Mouse (Mus musculus): ENCODE results near the gene Borcs7. TPM values are rescaled to one million over a fixed set of nuclear protein-coding genes. Genes with fewer than 3 reads are reported as not detected.
A peak's percentile ranks its signal among the peaks of the same experiment; 100 is the strongest.

Gene Borcs7
- polyA plus RNA-seq, 1 experiment from 2014 or later: 6.6 TPM

DNA sequence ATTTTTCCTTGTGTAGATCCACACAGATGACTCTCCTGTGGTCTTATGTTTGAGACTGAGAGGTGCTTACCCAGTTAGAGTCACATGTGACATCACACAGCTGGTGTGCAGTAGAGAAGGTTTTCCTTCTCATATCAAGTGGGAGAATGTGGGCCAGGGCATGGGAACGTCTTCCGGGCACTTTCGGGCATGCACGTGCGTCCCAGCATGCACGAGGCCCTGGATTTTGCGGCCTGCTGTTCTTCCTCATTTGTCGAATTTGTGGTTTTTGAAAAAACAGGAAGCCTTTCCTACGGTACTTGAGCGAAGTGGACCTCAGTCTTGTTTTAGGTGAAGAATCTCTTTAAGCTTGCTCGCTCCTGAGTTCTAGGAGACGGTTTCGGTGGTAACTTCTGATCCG, 41.1 kb upstream of the Borcs7 start:
- Histone ChIP-seq H3K27ac (no peak overlapping the region), H3K9ac (no peak overlapping the region), H3K4me2 (no peak overlapping the region), H3K36me3 (peaks cover 53% of the 10 kb centered on the region), H3K27me3 (no peaks in the 10 kb centered on the region), H3K4me1 (replicated peaks) (peaks cover 41% of the 10 kb centered on the region), H3K4me3 (replicated peaks) (no peak overlapping the region), H3K9me3 (replicated peaks) (no peaks in the 10 kb centered on the region)
- 62% methylated on average over 14 of the region's 14 CpGs for WGBS (ENCODE audit: insufficient replicate concordance)
- ATAC-seq (ENCODE audit: low read depth) (no peak), DNase-seq (no peak)

DNA sequence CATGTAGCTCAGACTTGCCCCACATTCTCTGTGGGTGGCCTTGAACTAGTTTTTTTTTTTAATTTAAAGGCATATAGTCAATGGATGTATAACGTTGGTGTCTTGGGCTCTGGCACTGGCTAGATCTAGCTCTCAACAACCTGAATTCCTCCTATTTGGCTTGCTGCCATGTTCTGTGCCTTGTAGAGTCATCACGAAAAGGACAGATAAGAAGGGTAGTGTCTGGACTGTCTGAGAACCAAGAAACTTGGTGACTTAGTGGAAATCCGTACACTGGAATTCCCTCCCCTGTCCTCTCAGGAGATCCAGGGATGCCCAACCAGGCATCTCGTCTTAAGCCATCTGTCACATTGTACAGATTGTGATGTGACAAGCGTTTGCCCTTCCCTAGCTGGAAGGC, 36.5 kb upstream of the Borcs7 start:
- WGBS (ENCODE audit: insufficient replicate concordance): 74% methylated on average over 5 of the region's 5 CpGs
- H3K27me3 ChIP-seq: no peaks in the 10 kb centered on the region
- H3K4me1 ChIP-seq (replicated peaks): peaks cover 10% of the 10 kb centered on the region; the same call in 1 of the 2 replicates
- no peak overlapping the region for H3K27ac ChIP-seq
- H3K9ac ChIP-seq: no peak overlapping the region
- no peak for DNase-seq
- H3K36me3 ChIP-seq: peaks cover 58% of the 10 kb centered on the region
- ATAC-seq (ENCODE audit: low read depth): no peak
- no peaks in the 10 kb centered on the region for H3K9me3 ChIP-seq (replicated peaks)
- H3K4me3 ChIP-seq (replicated peaks): no peak overlapping the region
- no peak overlapping the region for H3K4me2 ChIP-seq

DNA sequence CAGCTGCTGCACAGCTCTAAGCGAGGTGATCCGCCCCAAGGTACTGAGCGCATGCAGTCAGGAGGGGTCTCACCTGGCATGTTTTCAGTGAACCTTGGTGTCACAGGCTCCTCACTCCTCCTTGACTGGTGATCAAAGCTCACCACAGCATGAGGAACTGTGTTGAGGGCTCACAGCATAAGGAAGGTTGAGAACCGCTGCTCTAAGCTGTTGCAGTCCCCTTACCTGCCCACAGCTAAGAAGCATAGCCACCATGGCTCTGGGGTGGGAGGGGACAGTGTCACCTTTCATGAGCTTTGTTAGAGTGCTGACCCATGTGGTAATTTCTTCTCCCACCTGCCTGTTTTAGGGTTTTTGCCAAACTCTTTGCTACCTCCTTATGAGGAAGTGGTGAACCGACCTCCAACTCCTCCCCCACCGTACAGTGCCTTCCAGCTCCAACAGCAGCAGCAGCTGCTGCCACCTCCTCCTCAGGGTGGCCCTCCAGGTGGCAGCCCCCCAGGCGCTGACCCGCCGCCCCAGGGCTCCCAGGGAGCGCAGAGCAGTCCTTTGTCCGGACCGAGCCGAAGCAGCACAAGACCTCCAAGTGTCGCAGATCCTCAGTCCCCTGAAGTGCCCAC, 36.0 kb upstream of the Borcs7 start:
- H3K4me3 ChIP-seq (replicated peaks): no peak overlapping the region
- H3K9ac ChIP-seq: no peak overlapping the region
- no peaks in the 10 kb centered on the region for H3K27me3 ChIP-seq
- peaks cover 54% of the 10 kb centered on the region for H3K36me3 ChIP-seq
- H3K4me2 ChIP-seq: no peak overlapping the region
- H3K27ac ChIP-seq: no peak overlapping the region
- DNase-seq: no peak
- ATAC-seq (ENCODE audit: low read depth): no peak
- WGBS (ENCODE audit: insufficient replicate concordance): 78% methylated on average over 14 of the region's 14 CpGs
- peaks cover 6% of the 10 kb centered on the region; the same call in 1 of the 2 replicates for H3K4me1 ChIP-seq (replicated peaks)
- H3K9me3 ChIP-seq (replicated peaks): no peaks in the 10 kb centered on the region

DNA sequence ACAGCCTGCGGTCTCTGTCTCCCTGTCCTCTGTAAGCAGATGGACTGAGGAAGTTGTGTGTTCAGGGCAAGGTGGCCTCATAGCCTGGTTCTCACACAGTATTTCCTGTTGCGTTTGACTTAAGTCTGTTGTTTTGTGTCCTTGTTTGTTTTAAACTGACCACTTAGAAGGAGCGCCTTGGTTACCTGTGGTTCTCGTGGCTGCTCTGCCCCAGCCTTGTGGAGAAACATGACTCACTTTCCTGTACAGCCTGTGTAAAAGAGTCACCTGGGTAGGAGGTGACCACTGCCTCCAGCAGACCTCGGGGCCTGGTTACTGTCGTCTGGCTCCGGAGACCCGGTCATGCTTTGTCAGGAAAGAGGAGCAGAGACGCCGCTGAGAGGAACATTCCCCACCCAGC, 34.1 kb upstream of the Borcs7 start:
- no peak overlapping the region for H3K27ac ChIP-seq
- H3K4me1 ChIP-seq (replicated peaks): peaks cover 12% of the 10 kb centered on the region; the same call in 1 of the 2 replicates
- H3K4me2 ChIP-seq: no peak overlapping the region
- DNase-seq: no peak
- no peak overlapping the region for H3K4me3 ChIP-seq (replicated peaks)
- 84% methylated on average over 10 of the region's 10 CpGs for WGBS (ENCODE audit: insufficient replicate concordance)
- no peaks in the 10 kb centered on the region for H3K9me3 ChIP-seq (replicated peaks)
- no peak for ATAC-seq (ENCODE audit: low read depth)
- H3K36me3 ChIP-seq: peaks cover 52% of the 10 kb centered on the region
- no peak overlapping the region for H3K9ac ChIP-seq
- no peaks in the 10 kb centered on the region for H3K27me3 ChIP-seq

DNA sequence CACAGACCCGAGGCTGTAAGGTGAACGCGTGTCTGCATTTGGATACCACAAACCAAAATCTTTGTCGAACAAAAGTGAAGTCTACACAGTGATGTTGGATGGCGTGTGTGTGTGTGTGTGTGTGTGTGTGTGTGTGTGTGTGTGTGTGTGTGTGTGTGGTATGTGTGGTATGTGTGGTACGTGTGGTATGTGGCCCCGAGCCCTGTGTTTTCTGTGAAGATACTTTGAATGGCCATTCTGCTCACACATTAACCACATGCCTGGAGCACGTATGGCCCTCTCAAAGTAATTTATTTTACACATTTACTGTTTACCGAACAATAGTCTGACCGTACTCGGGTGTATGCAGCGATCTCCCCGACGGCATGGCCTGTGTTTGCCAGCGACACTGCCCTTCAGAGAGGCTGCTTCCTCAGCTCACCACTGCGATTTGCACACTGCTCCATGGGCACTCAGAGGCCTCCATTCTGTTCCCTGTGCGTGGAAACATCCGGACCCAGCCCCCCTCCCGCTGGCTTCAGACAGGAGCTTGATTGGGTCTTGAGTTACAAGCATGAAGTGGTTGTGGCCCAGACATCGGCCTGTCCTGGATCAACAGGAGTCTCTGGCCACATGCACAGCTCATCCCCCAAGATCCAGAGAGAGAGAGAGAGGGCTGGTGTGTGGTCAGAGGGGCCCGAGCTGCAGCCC, 33.4 kb upstream of the Borcs7 start:
- H3K9me3 ChIP-seq (replicated peaks): no peaks in the 10 kb centered on the region
- no peak overlapping the region for H3K9ac ChIP-seq
- ATAC-seq (ENCODE audit: low read depth) (no peak), DNase-seq (no peak)
- H3K27me3 ChIP-seq: no peaks in the 10 kb centered on the region
- no peak overlapping the region for H3K4me3 ChIP-seq (replicated peaks)
- H3K36me3 ChIP-seq: peaks cover 52% of the 10 kb centered on the region
- WGBS (ENCODE audit: insufficient replicate concordance): 88% methylated on average over 21 of the region's 21 CpGs
- no peak overlapping the region for H3K4me2 ChIP-seq
- H3K27ac ChIP-seq: no peak overlapping the region
- H3K4me1 ChIP-seq (replicated peaks): peaks cover 14% of the 10 kb centered on the region; the same call in 1 of the 2 replicates

DNA sequence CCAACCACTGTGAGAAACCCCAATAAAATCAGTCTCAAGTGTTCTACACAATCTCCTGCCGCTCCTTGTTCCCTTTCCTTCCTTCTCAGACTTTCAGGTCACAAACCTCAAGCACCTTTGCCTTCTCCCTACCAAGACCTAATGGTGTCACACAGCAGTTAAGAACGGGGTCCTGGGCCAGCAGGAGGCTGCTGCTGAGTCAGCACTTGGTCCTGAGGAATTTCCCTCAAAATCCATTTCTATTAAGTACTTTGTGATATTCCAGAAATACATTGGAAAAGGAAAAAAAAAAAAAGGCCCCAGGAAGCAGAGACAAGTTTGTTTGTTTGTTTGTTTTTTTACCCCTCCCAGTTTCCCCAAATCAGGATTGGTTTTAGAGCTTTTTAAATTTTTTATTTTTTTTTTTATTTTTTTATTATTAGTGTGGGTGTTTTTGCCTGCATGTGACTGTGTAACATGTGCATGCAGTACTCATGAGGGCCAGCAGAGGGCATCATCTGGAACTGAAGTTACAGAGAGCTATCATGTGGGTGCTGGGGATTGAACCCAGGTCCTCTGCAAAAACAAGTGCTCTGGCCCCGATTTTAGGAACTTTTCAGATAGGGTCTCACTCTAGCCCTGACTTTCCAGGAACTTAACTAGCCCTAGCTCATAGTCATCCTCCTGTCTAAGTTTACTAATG, 32.2 kb upstream of the Borcs7 start:
- H3K4me3 ChIP-seq (replicated peaks): no peak overlapping the region
- no peaks in the 10 kb centered on the region for H3K9me3 ChIP-seq (replicated peaks)
- peaks cover 45% of the 10 kb centered on the region for H3K36me3 ChIP-seq
- H3K4me1 ChIP-seq (replicated peaks): peaks cover 24% of the 10 kb centered on the region
- no peaks in the 10 kb centered on the region for H3K27me3 ChIP-seq
- H3K4me2 ChIP-seq: no peak overlapping the region
- ATAC-seq (ENCODE audit: low read depth) (no peak), DNase-seq (no peak)
- 79% methylated on average over 3 of the region's 3 CpGs for WGBS (ENCODE audit: insufficient replicate concordance)
- H3K27ac ChIP-seq: no peak overlapping the region
- H3K9ac ChIP-seq: no peak overlapping the region

DNA sequence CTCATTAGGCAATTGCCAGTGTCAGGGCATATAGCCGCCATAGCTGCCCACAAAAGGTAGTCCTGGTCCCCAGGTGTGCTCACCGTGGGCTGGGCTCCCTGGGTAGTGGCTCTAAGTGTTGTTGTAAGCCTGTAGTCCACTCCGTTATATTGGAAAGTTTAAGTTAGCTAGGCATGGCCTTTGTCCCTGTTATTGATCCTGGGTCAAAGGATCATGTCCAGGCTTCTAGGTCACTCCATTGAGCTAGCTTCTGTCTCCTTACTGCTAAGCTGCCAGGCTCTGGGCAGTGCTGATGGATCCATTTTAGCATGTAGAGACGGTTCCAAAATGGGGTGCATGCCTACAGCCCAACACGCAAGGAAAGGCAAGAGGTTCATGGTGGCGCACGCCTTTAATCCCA, 31.4 kb upstream of the Borcs7 start:
- ATAC-seq (ENCODE audit: low read depth): peak; percentile 41; the same call in 1 of the 2 replicates
- Histone ChIP-seq H3K4me1 (replicated peaks) (peaks cover 25% of the 10 kb centered on the region), H3K4me3 (replicated peaks) (no peak overlapping the region), H3K9me3 (replicated peaks) (no peaks in the 10 kb centered on the region), H3K9ac (no peak overlapping the region), H3K36me3 (peaks cover 38% of the 10 kb centered on the region), H3K27me3 (no peaks in the 10 kb centered on the region), H3K27ac (no peak overlapping the region), H3K4me2 (no peak overlapping the region)
- WGBS (ENCODE audit: insufficient replicate concordance): 77% methylated on average over 7 of the region's 7 CpGs
- no peak for DNase-seq

DNA sequence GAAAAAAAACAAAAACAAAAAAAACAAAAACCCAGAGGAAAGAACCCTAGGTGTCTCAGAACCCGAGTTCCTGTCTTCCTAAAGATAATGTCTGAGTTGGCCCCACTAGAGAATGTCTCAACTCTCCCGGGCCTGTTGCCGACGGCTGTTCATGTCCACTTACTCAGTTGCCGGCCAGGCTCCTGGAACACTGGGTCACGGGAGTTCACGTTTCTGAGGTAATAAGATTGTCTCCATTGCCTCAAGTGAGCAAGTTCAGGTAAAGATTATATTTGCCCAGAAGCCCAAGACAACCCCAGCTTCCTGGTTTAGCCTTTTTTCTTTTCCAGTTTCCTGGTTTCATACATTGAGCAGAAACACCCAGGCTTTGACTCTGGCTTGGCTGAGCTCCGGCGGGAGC, 30.9 kb upstream of the Borcs7 start:
- Histone ChIP-seq H3K27ac (no peak overlapping the region), H3K4me1 (replicated peaks) (peaks cover 25% of the 10 kb centered on the region)
- no peak for DNase-seq

DNA sequence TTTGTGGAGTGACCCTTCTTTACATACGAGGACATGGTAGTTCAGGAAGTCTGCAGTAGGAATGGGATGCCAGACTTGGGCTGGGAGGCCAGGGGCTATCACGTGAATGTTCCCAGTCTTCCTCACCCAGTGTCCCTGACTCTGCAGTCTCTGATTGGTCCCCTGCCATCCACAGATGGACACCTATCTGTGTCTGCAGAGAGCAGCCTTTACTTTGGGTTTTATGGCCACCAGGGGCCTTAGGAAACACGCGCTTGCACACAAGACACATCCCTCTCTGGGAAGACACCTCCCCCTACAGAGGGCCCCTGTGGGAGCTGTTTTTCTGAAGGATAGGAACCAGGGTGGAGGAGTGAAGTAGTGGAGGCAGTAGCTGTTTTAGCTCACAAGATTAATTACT, 28.2 kb upstream of the Borcs7 start:
- H3K36me3 ChIP-seq: peaks cover 8% of the 10 kb centered on the region
- no peak overlapping the region for H3K9ac ChIP-seq
- no peaks in the 10 kb centered on the region for H3K27me3 ChIP-seq
- H3K4me1 ChIP-seq (replicated peaks): peaks cover 25% of the 10 kb centered on the region
- H3K4me2 ChIP-seq: no peak overlapping the region
- no peak for ATAC-seq (ENCODE audit: low read depth)
- WGBS (ENCODE audit: insufficient replicate concordance): 46% methylated on average over 4 of the region's 4 CpGs
- H3K4me3 ChIP-seq (replicated peaks): no peak overlapping the region
- H3K27ac ChIP-seq: no peak overlapping the region
- H3K9me3 ChIP-seq (replicated peaks): no peaks in the 10 kb centered on the region
- no peak for DNase-seq

More for the DNA sequence above, 30.9 kb upstream of the Borcs7 start:
- no peak overlapping the region for H3K4me3 ChIP-seq (replicated peaks)
- H3K9me3 ChIP-seq (replicated peaks): no peaks in the 10 kb centered on the region
- H3K27me3 ChIP-seq: no peaks in the 10 kb centered on the region
- H3K36me3 ChIP-seq: peaks cover 33% of the 10 kb centered on the region
- WGBS (ENCODE audit: insufficient replicate concordance): 73% methylated on average over 9 of the region's 9 CpGs
- H3K4me2 ChIP-seq: no peak overlapping the region
- ATAC-seq (ENCODE audit: low read depth): no peak
- no peak overlapping the region for H3K9ac ChIP-seq

DNA sequence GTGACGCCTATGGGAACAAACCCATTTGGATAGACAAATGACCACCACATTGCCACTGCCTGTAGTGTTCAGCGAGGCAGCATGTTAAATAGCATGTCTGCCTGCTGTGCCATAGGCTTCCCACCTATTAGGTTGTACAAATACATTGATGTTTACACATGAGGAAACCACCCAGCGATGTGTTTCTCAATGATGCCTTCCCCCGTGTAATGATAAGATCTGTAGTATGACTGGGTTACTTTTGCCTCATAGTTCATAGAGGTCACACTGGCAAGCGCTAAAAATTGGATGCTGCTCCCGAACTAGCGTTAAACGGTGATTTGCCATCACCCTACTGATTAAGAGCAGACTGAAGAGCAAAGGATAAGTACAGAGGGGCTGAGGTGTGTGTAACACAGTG, 27.5 kb upstream of the Borcs7 start:
- H3K9me3 ChIP-seq (replicated peaks): no peaks in the 10 kb centered on the region

DNA sequence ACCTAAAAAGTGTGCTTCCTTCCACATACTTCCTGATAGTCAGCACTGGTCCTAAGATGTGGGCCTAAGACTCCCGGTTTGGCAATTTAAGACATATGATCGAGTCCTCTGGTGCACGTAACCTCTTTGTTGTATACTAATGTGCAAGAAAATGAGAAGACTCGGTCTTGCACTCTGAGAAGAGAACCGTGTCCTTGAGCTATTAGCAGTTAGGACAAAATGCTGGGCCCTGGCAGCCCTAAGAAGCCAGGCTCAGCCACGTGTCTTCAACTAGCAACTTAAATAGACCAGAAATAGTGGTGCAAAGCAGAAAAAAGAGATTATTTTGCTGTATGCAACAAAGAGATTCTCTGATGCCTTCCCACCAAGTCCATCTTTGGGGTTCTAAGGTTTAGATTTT, 26.9 kb upstream of the Borcs7 start:
- no peak overlapping the region for H3K4me2 ChIP-seq
- peaks cover 31% of the 10 kb centered on the region for H3K4me1 ChIP-seq (replicated peaks)
- H3K27ac ChIP-seq: no peak overlapping the region
- no peaks in the 10 kb centered on the region for H3K9me3 ChIP-seq (replicated peaks)
- 0 out of 2 replicates have a peak, but pooled peaks cover 4% of the 10 kb centered on the region for H3K27me3 ChIP-seq
- H3K4me3 ChIP-seq (replicated peaks): no peak overlapping the region
- no peak overlapping the region for H3K9ac ChIP-seq
- no peaks in the 10 kb centered on the region for H3K36me3 ChIP-seq
- ATAC-seq (ENCODE audit: low read depth) (no peak), DNase-seq (no peak)
- WGBS (ENCODE audit: insufficient replicate concordance): 66% methylated on average over 6 of the region's 6 CpGs

More for the DNA sequence above, 27.5 kb upstream of the Borcs7 start:
- Histone ChIP-seq H3K4me1 (replicated peaks) (peaks cover 27% of the 10 kb centered on the region), H3K27ac (no peak overlapping the region), H3K9ac (no peak overlapping the region), H3K36me3 (peaks cover 2% of the 10 kb centered on the region; the same call in 1 of the 2 replicates), H3K27me3 (0 out of 2 replicates have a peak, but pooled peaks cover under 1% of the 10 kb centered on the region), H3K4me3 (replicated peaks) (no peak overlapping the region), H3K4me2 (no peak overlapping the region)
- ATAC-seq (ENCODE audit: low read depth) (no peak), DNase-seq (no peak)
- WGBS (ENCODE audit: insufficient replicate concordance): 56% methylated on average over 8 of the region's 8 CpGs

Data from liver, embryonic 13.5 days (tissue).